Mouse (Mus musculus) liver, embryonic 14.5 days (tissue): ENCODE measurements at regions not wholly inside any gene's neighbourhood (a gene's known extent, or its start where the extent isn't known, plus 50 kb on each side); places are given as distances from the start of the nearest gene placed in this dataset.

Source experiments
- ATAC-seq: fragments of 200-750 bp; cut with Nextera tagmentation; 2 replicates; pipeline ENCODE4 v1.8.0; 2017; ENCODE audit warnings: moderate number of reproducible peaks, mild to moderate bottlenecking, moderate library complexity; ENCODE audit not compliant: insufficient read depth
- DNase-seq, 3 experiments: peaks; one replicate each; pipeline ENCODE4 v3.0.0-alpha.2; 2012 to 2013; ENCODE audit warnings: low read depth in 3 of 3, low spot score in 3 of 3
- H3K27ac ChIP-seq: fragments of 300-500 bp; sonication (generic); 2 replicates; pipeline ENCODE4 v1.5.1; 2014; ENCODE audit warnings: moderate library complexity, mild to moderate bottlenecking, control low read depth, inconsistent platforms
- H3K27me3 ChIP-seq: fragments of 300-500 bp; sonication (generic); 2 replicates; pipeline ENCODE4 v1.6.1; 2014; ENCODE audit warnings: mild to moderate bottlenecking, low read length, moderate library complexity; ENCODE audit not compliant: control insufficient read depth, insufficient read depth
- H3K36me3 ChIP-seq: fragments of 300-500 bp; sonication (generic); replicated peaks from 2 replicates; pipeline ENCODE4 v1.6.1; 2014; ENCODE audit warnings: low read depth; ENCODE audit not compliant: control insufficient read depth, insufficient read depth
- H3K4me1 ChIP-seq, 2 experiments: fragments of 200-500 bp in 1 of 2; fragments of 300-500 bp in 1 of 2; sonication (generic) in 1 of 2; replicated peaks; 2 replicates each; pipeline ENCODE4 v1.6.1; 2012 to 2014; ENCODE audit warnings: antibody characterized with exemption in 1 of 2, inconsistent platforms in 1 of 2, low read length in 1 of 2; ENCODE audit not compliant: control insufficient read depth in 2 of 2, insufficient read depth in 2 of 2
- H3K4me2 ChIP-seq: fragments of 300-500 bp; sonication (generic); 2 replicates; pipeline ENCODE4 v1.6.1; 2014; ENCODE audit warnings: low read depth, mild to moderate bottlenecking, control low read depth, moderate library complexity
- H3K4me3 ChIP-seq, 2 experiments: fragments of 200-500 bp in 1 of 2; fragments of 300-500 bp in 1 of 2; sonication (generic) in 1 of 2; 2 replicates each; pipeline ENCODE4 v1.5.1; 2012 to 2014; ENCODE audit warnings: low read depth in 2 of 2, low read length in 2 of 2, mild to moderate bottlenecking in 2 of 2, control low read depth in 1 of 2, inconsistent platforms in 1 of 2, moderate library complexity in 1 of 2; ENCODE audit not compliant: insufficient read depth in 1 of 2
- H3K9ac ChIP-seq: fragments of 300-500 bp; sonication (generic); replicated peaks from 2 replicates; pipeline ENCODE4 v1.6.1; 2014; ENCODE audit warnings: mild to moderate bottlenecking, control low read depth, moderate library complexity
- H3K9me3 ChIP-seq: fragments of 300-500 bp; sonication (generic); 2 replicates; pipeline ENCODE4 v1.6.1; 2016; ENCODE audit warnings: low read length, mixed read lengths; ENCODE audit not compliant: control insufficient read depth
- CTCF ChIP-seq: IDR thresholded peaks from 2 replicates; pipeline ENCODE4 v1.5.1; 2016; ENCODE audit warnings: antibody characterized with exemption, low read depth, control low read depth
- EP300 ChIP-seq: IDR thresholded peaks from 2 replicates; pipeline ENCODE4 v1.6.1; 2016; ENCODE audit warnings: antibody characterized with exemption, low read depth
- WGBS: fragments of 180-500 bp; shearing (Covaris S2); extraction: QIAGEN DNeasy Blood & Tissue Kit; methylation state at CpG from one replicate; pipeline ENCODE4 v1.1.7; 2014; ENCODE audit not compliant: insufficient replicate concordance; 5-methylcytosine and 5-hydroxymethylcytosine counted together

DNA sequence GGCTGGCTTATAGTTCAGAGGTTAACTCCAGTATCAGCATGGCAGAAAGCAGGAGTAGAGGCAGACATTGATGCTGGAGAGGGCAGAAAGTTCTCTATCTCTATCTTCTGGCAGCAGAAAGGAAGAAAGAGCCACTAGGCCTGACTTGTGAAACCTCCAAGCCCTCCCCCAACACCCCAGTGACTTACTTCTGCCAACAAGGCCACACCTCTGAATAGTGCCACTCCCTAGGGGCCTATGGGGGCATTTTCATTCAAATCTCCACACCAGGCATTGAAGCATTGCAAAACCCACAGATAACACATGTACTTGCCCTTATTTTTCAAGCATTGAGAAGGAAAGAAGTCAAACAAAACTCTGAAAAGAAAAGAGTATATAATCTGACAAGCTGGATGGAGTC, 186.9 kb upstream of the Mctp2 start:
- Histone ChIP-seq H3K4me1 (no peaks in the 10 kb centered on the region), H3K27me3 (no peaks in the 10 kb centered on the region), H3K9me3 (no peaks in the 10 kb centered on the region), H3K9ac (no peak overlapping the region), H3K36me3 (no peaks in the 10 kb centered on the region), H3K27ac (no peak overlapping the region), H3K4me3 (no peak overlapping the region), H3K4me2 (no peak overlapping the region)
- ATAC-seq (no peak), DNase-seq (no peak)
- no peak for TF ChIP-seq CTCF
- no peak for TF ChIP-seq EP300

DNA sequence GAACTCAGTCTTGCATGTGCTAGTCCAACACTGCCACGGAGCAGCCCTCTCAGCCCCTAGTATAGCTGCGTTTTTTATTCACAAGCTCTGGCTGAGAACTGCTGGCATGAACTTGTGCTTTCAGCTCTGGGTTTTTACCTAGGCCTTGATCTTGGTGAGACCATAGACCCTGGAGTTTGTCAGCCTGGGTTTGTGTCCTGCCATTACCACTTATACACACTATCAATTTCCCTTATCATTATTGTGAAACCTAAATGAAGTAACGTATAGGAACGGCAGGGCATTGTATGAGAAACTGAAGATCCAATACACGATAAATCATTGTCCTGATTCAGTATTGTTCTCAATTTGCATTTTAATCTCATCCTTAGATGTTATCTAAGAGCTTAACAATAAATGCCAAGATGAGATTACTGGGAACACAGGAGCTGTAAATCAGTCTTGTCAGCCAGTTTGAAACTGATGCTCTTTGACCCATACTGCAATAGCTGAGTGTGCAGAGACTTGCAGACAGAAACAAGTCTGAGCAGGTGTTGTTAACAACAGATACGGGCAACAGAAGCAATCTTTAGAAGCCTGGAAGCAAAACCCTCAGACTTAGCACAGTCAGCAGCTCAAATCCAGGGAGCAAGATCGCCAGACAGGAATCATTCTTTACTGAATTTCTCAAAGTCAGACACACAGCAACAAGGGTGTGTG, 190.7 kb upstream of the Mctp2 start:
- DNase-seq: no peak
- no peak overlapping the region for H3K4me3 ChIP-seq
- H3K27ac ChIP-seq: no peak overlapping the region
- no peak overlapping the region for H3K4me2 ChIP-seq
- H3K9ac ChIP-seq: no peak overlapping the region
- no peaks in the 10 kb centered on the region for H3K9me3 ChIP-seq
- no peak for ATAC-seq
- H3K36me3 ChIP-seq: no peaks in the 10 kb centered on the region
- H3K4me1 ChIP-seq: no peaks in the 10 kb centered on the region
- WGBS: 57% methylated on average over 7 of the region's 7 CpGs
- no peak for TF ChIP-seq EP300
- TF ChIP-seq CTCF: no peak
- H3K27me3 ChIP-seq: no peaks in the 10 kb centered on the region

DNA sequence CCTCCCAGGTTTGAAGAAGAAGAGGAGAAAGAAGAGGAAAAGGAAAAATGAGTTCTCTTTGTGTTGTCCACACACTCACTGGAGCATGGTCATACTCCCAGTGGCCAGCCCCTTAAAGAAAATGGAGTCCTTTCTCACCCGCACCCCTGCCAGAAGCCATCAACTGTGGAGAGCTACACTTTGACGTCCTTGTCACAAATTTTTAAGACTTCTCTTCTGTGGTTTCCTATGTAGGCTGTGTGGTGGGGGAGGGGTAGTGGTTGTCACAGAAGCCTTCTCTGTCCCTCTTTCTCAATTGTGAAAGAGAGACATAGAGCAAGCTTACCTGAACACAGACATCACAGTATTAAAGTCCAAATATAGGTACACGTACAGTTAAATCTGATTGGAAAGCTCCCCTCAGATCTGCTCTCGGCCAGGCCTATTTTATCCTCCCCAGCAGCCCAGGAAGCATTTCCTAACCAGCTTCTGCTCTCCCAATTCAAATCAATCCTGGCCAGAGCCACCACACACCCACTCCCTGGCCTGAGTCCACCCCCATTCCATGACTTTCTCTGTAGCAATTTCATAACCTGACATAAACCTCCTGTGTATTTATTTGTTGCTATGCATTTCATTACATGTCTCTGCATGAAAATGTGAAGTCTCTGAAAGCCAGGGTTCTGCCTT, 192.3 kb upstream of the Mctp2 start:
- Histone ChIP-seq H3K4me3 (no peak overlapping the region), H3K4me1 (no peaks in the 10 kb centered on the region), H3K36me3 (no peaks in the 10 kb centered on the region), H3K4me2 (no peak overlapping the region), H3K27me3 (no peaks in the 10 kb centered on the region), H3K9ac (no peak overlapping the region), H3K9me3 (no peaks in the 10 kb centered on the region), H3K27ac (no peak overlapping the region)
- ATAC-seq (no peak), DNase-seq (no peak)
- WGBS: 30% methylated on average over 4 of the region's 4 CpGs
- TF ChIP-seq CTCF (no peak), EP300 (no peak)

DNA sequence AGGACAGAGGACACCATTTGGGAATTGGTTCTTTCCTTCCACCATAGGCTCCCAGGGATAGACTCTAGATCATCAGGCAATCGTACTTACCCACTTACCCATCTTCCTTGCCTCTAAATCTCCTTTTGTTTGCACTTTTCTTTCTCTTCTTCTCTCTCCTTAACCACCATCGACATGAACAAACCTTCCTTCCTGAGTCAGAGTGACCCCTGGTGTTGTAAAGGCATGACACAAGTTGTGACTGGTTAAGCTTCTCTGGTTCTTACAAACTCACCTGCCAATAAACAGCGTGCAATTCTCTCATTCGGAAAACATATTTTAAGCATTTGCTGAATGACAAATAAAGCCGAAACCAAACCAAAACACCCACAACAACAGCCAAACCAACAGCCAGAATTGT, 193.4 kb upstream of the Mctp2 start:
- no peak overlapping the region for H3K27ac ChIP-seq
- no peak for ATAC-seq
- no peaks in the 10 kb centered on the region for H3K27me3 ChIP-seq
- H3K4me1 ChIP-seq: no peaks in the 10 kb centered on the region
- H3K36me3 ChIP-seq: no peaks in the 10 kb centered on the region
- H3K4me3 ChIP-seq: no peak overlapping the region
- TF ChIP-seq CTCF: no peak
- no peak for TF ChIP-seq EP300
- H3K9ac ChIP-seq: no peak overlapping the region
- H3K9me3 ChIP-seq: no peaks in the 10 kb centered on the region
- 57% methylated on average over 5 of the region's 5 CpGs for WGBS
- H3K4me2 ChIP-seq: no peak overlapping the region
- DNase-seq: no peak

DNA sequence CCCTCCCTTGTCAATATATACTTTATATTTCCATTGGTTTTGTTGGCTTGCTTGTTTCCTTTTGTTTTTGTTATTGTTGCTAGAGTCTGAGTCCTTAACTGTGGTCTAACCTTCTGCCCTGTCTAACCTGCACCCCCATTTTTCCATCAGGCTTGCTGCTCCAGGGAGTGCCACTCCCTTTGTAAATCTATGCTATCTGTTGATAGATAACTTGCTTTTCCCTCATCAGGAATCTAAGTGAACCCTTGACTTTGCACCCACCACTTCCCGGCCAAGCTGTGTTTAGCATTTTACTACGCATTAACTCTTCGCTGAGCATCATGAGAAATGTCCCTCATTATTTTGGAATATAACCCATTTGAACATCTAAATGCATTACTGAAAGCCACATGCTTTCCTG, 193.8 kb upstream of the Mctp2 start:
- Histone ChIP-seq H3K36me3 (no peaks in the 10 kb centered on the region), H3K4me1 (no peaks in the 10 kb centered on the region), H3K4me2 (no peak overlapping the region), H3K9me3 (no peaks in the 10 kb centered on the region), H3K27ac (no peak overlapping the region), H3K9ac (no peak overlapping the region), H3K27me3 (no peaks in the 10 kb centered on the region), H3K4me3 (no peak overlapping the region)
- no peak for TF ChIP-seq EP300
- no peak for TF ChIP-seq CTCF
- ATAC-seq (no peak), DNase-seq (no peak)
- WGBS: 82% methylated on average over 3 of the region's 3 CpGs
